Mouse (Mus musculus): ENCODE measurements at regions not wholly inside any gene's neighbourhood (a gene's known extent, or its start where the extent isn't known, plus 50 kb on each side); places are given as distances from the start of the nearest gene placed in this dataset.

DNA sequence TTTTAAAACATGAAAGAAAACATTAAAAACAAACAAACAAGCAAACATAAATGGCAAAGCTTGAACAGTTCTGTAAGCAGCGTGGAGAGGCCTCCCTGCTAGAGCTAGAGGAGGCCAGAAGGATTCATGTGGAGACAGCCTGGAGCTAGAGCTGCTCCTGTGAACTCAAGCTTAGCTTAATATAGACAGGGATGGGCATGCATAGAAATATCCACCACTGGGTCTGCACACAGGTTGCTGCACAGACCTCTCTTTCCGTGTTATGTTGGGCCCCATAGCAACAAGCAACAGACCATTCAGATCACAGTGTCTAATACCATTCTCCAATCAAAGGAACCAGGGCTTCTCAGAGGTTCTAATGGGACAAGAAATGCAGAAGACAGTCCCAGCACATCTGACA is 122.9 kb upstream of the Magi3 start:
- H3K4me2 ChIP-seq (replicated peaks; ENCODE audit: low read depth, low read length), result no peak overlapping the region
- no peaks in the 10 kb centered on the region for H3K27me3 ChIP-seq (replicated peaks; ENCODE audit: insufficient read depth, low read length)
- ATAC-seq (no peak), DNase-seq (ENCODE audit: low spot score) (no peak)
- TF ChIP-seq CTCF (IDR thresholded peaks at IDR 0.05) (no peak), EP300 (IDR thresholded peaks at IDR 0.05) (no peak)
- no peak overlapping the region for H3K27ac ChIP-seq (ENCODE audit: low read length)
- H3K4me3 ChIP-seq (ENCODE audit: low read depth, low read length), result no peak overlapping the region
- H3K4me1 ChIP-seq (ENCODE audit: insufficient read depth, low read depth, low read length), result no peaks in the 10 kb centered on the region
- H3K9me3 ChIP-seq (ENCODE audit: low read length), result no peaks in the 10 kb centered on the region
- no peak overlapping the region for H3K9ac ChIP-seq (replicated peaks; ENCODE audit: low read depth)
- no peaks in the 10 kb centered on the region for H3K36me3 ChIP-seq (ENCODE audit: insufficient read depth, low read length)
- 84% methylated on average over 2 of the region's 2 CpGs for WGBS

GRCm38 (mm10) chr3:104342220-104342619 is 122.0 kb upstream of the Magi3 start:
- Histone ChIP-seq H3K4me3 (ENCODE audit: low read depth, low read length) (no peak overlapping the region), H3K36me3 (ENCODE audit: insufficient read depth, low read length) (no peaks in the 10 kb centered on the region), H3K27me3 (replicated peaks; ENCODE audit: insufficient read depth, low read length) (no peaks in the 10 kb centered on the region), H3K9me3 (ENCODE audit: low read length) (no peaks in the 10 kb centered on the region), H3K9ac (replicated peaks; ENCODE audit: low read depth) (no peak overlapping the region), H3K27ac (ENCODE audit: low read length) (no peak overlapping the region), H3K4me1 (ENCODE audit: insufficient read depth, low read depth, low read length) (no peaks in the 10 kb centered on the region), H3K4me2 (replicated peaks; ENCODE audit: low read depth, low read length) (no peak overlapping the region)
- TF ChIP-seq CTCF (IDR thresholded peaks at IDR 0.05) (no peak), EP300 (IDR thresholded peaks at IDR 0.05) (no peak)
- DNase-seq (ENCODE audit: low spot score) (peak; percentile 41), ATAC-seq (no peak)
- WGBS, result 62% methylated on average over 6 of the region's 6 CpGs

DNA sequence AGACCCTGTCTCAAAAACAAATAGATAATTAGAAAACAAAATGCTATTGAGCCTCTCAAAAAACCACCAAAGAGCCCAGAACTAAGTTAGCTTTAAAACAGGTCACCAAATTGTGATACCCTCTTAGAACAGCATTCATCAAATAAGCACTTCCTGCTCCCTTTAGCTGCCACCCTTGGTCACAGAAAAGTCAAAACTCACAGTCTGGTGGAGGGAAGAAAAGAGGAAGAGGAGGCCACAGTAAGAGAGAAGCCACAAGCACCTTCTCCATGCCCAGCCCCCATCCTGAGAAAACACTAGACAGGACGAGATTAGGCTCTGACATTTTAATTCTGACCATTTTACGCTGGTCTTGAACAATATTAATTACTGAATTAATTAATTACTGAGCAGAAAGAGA is 120.2 kb upstream of the Magi3 start:
- no peaks in the 10 kb centered on the region for H3K4me1 ChIP-seq (ENCODE audit: insufficient read depth, low read depth, low read length)
- H3K4me2 ChIP-seq (replicated peaks; ENCODE audit: low read depth, low read length), result no peak overlapping the region
- H3K36me3 ChIP-seq (ENCODE audit: insufficient read depth, low read length), result no peaks in the 10 kb centered on the region
- TF ChIP-seq CTCF (IDR thresholded peaks at IDR 0.05), result no peak
- TF ChIP-seq EP300 (IDR thresholded peaks at IDR 0.05), result no peak
- no peaks in the 10 kb centered on the region for H3K27me3 ChIP-seq (replicated peaks; ENCODE audit: insufficient read depth, low read length)
- H3K9ac ChIP-seq (replicated peaks; ENCODE audit: low read depth), result no peak overlapping the region
- 71% methylated on average over 2 of the region's 2 CpGs for WGBS
- no peak overlapping the region for H3K4me3 ChIP-seq (ENCODE audit: low read depth, low read length)
- no peaks in the 10 kb centered on the region for H3K9me3 ChIP-seq (ENCODE audit: low read length)
- ATAC-seq, result no peak
- no peak for DNase-seq (ENCODE audit: low spot score)
- no peak overlapping the region for H3K27ac ChIP-seq (ENCODE audit: low read length)

GRCm38 (mm10) chr3:104336867-104337266 is 116.7 kb upstream of the Magi3 start:
- no peak overlapping the region for H3K4me3 ChIP-seq (ENCODE audit: low read depth, low read length)
- H3K27me3 ChIP-seq (replicated peaks; ENCODE audit: insufficient read depth, low read length), result no peaks in the 10 kb centered on the region
- no peak for ATAC-seq
- no peak overlapping the region for H3K4me2 ChIP-seq (replicated peaks; ENCODE audit: low read depth, low read length)
- H3K4me1 ChIP-seq (ENCODE audit: insufficient read depth, low read depth, low read length), result no peaks in the 10 kb centered on the region
- H3K36me3 ChIP-seq (ENCODE audit: insufficient read depth, low read length), result no peaks in the 10 kb centered on the region
- DNase-seq (ENCODE audit: low spot score), result no peak
- TF ChIP-seq CTCF (IDR thresholded peaks at IDR 0.05), result no peak
- no peak for TF ChIP-seq EP300 (IDR thresholded peaks at IDR 0.05)
- no peak overlapping the region for H3K27ac ChIP-seq (ENCODE audit: low read length)
- H3K9ac ChIP-seq (replicated peaks; ENCODE audit: low read depth), result no peak overlapping the region
- 74% methylated on average over 5 of the region's 5 CpGs for WGBS
- no peaks in the 10 kb centered on the region for H3K9me3 ChIP-seq (ENCODE audit: low read length)

GRCm38 (mm10) chr3:104336308-104336707 is 116.1 kb upstream of the Magi3 start:
- H3K4me3 ChIP-seq (ENCODE audit: low read depth, low read length), result no peak overlapping the region

GRCm38 (mm10) chr3:104334760-104335159 is 114.6 kb upstream of the Magi3 start:
- H3K9me3 ChIP-seq (ENCODE audit: low read length), result no peaks in the 10 kb centered on the region
- no peaks in the 10 kb centered on the region for H3K36me3 ChIP-seq (ENCODE audit: insufficient read depth, low read length)
- TF ChIP-seq CTCF (IDR thresholded peaks at IDR 0.05) (no peak), EP300 (IDR thresholded peaks at IDR 0.05) (no peak)
- H3K4me1 ChIP-seq (ENCODE audit: insufficient read depth, low read depth, low read length), result no peaks in the 10 kb centered on the region
- H3K27me3 ChIP-seq (replicated peaks; ENCODE audit: insufficient read depth, low read length), result no peaks in the 10 kb centered on the region
- no peak overlapping the region for H3K9ac ChIP-seq (replicated peaks; ENCODE audit: low read depth)
- ATAC-seq (no peak), DNase-seq (ENCODE audit: low spot score) (no peak)
- no peak overlapping the region for H3K4me2 ChIP-seq (replicated peaks; ENCODE audit: low read depth, low read length)
- 36% methylated on average over 7 of the region's 7 CpGs for WGBS
- no peak overlapping the region for H3K4me3 ChIP-seq (ENCODE audit: low read depth, low read length)
- H3K27ac ChIP-seq (ENCODE audit: low read length), result no peak overlapping the region

More at GRCm38 (mm10) chr3:104336308-104336707, 116.1 kb upstream of the Magi3 start:
- ATAC-seq (no peak), DNase-seq (ENCODE audit: low spot score) (no peak)
- Histone ChIP-seq H3K27me3 (replicated peaks; ENCODE audit: insufficient read depth, low read length) (no peaks in the 10 kb centered on the region), H3K36me3 (ENCODE audit: insufficient read depth, low read length) (no peaks in the 10 kb centered on the region), H3K4me1 (ENCODE audit: insufficient read depth, low read depth, low read length) (no peaks in the 10 kb centered on the region), H3K4me2 (replicated peaks; ENCODE audit: low read depth, low read length) (no peak overlapping the region), H3K9me3 (ENCODE audit: low read length) (no peaks in the 10 kb centered on the region), H3K27ac (ENCODE audit: low read length) (no peak overlapping the region), H3K9ac (replicated peaks; ENCODE audit: low read depth) (no peak overlapping the region)
- 25% methylated on average over 4 of the region's 4 CpGs for WGBS
- TF ChIP-seq EP300 (IDR thresholded peaks at IDR 0.05) (no peak), CTCF (IDR thresholded peaks at IDR 0.05) (no peak)

GRCm38 (mm10) chr3:104333345-104333744 is 113.2 kb upstream of the Magi3 start:
- no peak for TF ChIP-seq CTCF (IDR thresholded peaks at IDR 0.05)
- TF ChIP-seq EP300 (IDR thresholded peaks at IDR 0.05), result no peak
- H3K27ac ChIP-seq (ENCODE audit: low read length), result no peak overlapping the region
- no peak overlapping the region for H3K4me2 ChIP-seq (replicated peaks; ENCODE audit: low read depth, low read length)
- no peak for ATAC-seq
- no peak for DNase-seq (ENCODE audit: low spot score)
- WGBS, result 78% methylated on average over 10 of the region's 10 CpGs
- no peaks in the 10 kb centered on the region for H3K9me3 ChIP-seq (ENCODE audit: low read length)
- no peaks in the 10 kb centered on the region for H3K36me3 ChIP-seq (ENCODE audit: insufficient read depth, low read length)
- H3K4me1 ChIP-seq (ENCODE audit: insufficient read depth, low read depth, low read length), result no peaks in the 10 kb centered on the region
- no peaks in the 10 kb centered on the region for H3K27me3 ChIP-seq (replicated peaks; ENCODE audit: insufficient read depth, low read length)
- H3K9ac ChIP-seq (replicated peaks; ENCODE audit: low read depth), result no peak overlapping the region
- H3K4me3 ChIP-seq (ENCODE audit: low read depth, low read length), result no peak overlapping the region

All from lung, postnatal 0 days (tissue).